Mouse (Mus musculus) gastrocnemius, postnatal 4 days (tissue): ENCODE measurements around the gene Tor2a. TPM values are rescaled to one million over a fixed set of nuclear protein-coding genes. Genes with fewer than 3 reads are reported as not detected.

Experiments used
- DNase-seq, 2 experiments: peaks; one replicate each; pipeline ENCODE4 v3.0.0; 2021 to 2022; ENCODE audit warnings: low spot score in 2 of 2, mixed read lengths in 2 of 2
- total RNA-seq, 2 experiments: library from RNA; stranded (reverse); gene quantifications; 2 replicates each; pipeline ENCODE4 v1.2.3; 2021

The Tor2a gene
- total RNA-seq, 2 experiments from 2014 or later, result 17.8 to 22.4 TPM

- no peak for DNase-seq
Measured at GRCm38 (mm10) chr2:32759001-32759400, 2.0 kb downstream of the Tor2a start.

GRCm38 (mm10) chr2:32761361-32761760 is 4.3 kb downstream of the Tor2a start:
- DNase-seq, result no peak

- DNase-seq, result no peak
Measured at GRCm38 (mm10) chr2:32761859-32762258, 4.8 kb downstream of the Tor2a start.

GRCm38 (mm10) chr2:32763353-32763752 is 6.3 kb downstream of the Tor2a start:
- DNase-seq, result no peak

- DNase-seq, result no peak
Measured at GRCm38 (mm10) chr2:32767241-32767640, 10.2 kb downstream of the Tor2a start.

GRCm38 (mm10) chr2:32768661-32769285 is 11.7 kb downstream of the Tor2a start:
- DNase-seq, result no peak

GRCm38 (mm10) chr2:32769327-32770085 is 12.5 kb downstream of the Tor2a start:
- no peak for DNase-seq

- no peak for DNase-seq
Measured at GRCm38 (mm10) chr2:32771886-32772285, 14.9 kb downstream of the Tor2a start.

- DNase-seq, result no peak
Measured at GRCm38 (mm10) chr2:32772626-32773279, 15.7 kb downstream of the Tor2a start.

- peak; percentile 94 to 97 for DNase-seq
Measured at GRCm38 (mm10) chr2:32775359-32776074, 18.5 kb downstream of the Tor2a start, which contains the start of the genes Ttc16 and Ptrh1. Gene Ttc16, minus strand, starts transcription at chr2:32775633. Gene Ptrh1, plus strand, starts transcription at chr2:32775786.

- no peak for DNase-seq
Measured at GRCm38 (mm10) chr2:32776192-32776591, 19.2 kb downstream of the Tor2a start.

GRCm38 (mm10) chr2:32778081-32778480 is 21.0 kb downstream of the Tor2a start:
- DNase-seq, result no peak

GRCm38 (mm10) chr2:32779131-32779530 is 22.1 kb downstream of the Tor2a start:
- DNase-seq, result peak; percentile 59 to 70

GRCm38 (mm10) chr2:32779714-32780113 is 22.7 kb downstream of the Tor2a start:
- no peak for DNase-seq

- no peak for DNase-seq
Measured at GRCm38 (mm10) chr2:32781710-32782109, 24.7 kb downstream of the Tor2a start.

- no peak for DNase-seq
Measured at GRCm38 (mm10) chr2:32784048-32784681, 27.1 kb downstream of the Tor2a start, which contains the start of gene Cfap157. Gene Cfap157, minus strand, starts transcription at chr2:32784428.

- DNase-seq, result no peak
Measured at GRCm38 (mm10) chr2:32787176-32787575, 30.1 kb downstream of the Tor2a start.

- no peak for DNase-seq
Measured at GRCm38 (mm10) chr2:32788581-32788980, 31.5 kb downstream of the Tor2a start.

GRCm38 (mm10) chr2:32791297-32791696 is 34.3 kb downstream of the Tor2a start:
- peak in 1 of 2 experiments; percentile 65 for DNase-seq

GRCm38 (mm10) chr2:32795748-32796418 is 38.8 kb downstream of the Tor2a start:
- DNase-seq, result no peak
